Mouse (Mus musculus) adrenal gland, adult 18-20 months (tissue): Measurements from ENCODE around the gene Mto1. TPM values are rescaled to one million over a fixed set of nuclear protein-coding genes. Genes with fewer than 3 reads are reported as not detected.

ENCODE experiments used
- DNase-seq, 2 experiments: peaks; one replicate each; pipeline ENCODE4 v3.0.0; 2021 to 2022; ENCODE audit warnings: low spot score in 2 of 2
- long read RNA-seq, 2 experiments: library from polyadenylated mRNA; stranded (forward); transcript quantifications; one replicate each; pipeline ENCODE4 v2.0.0; 2021
- total RNA-seq, 2 experiments: library from RNA; stranded (reverse); gene quantifications; 1 replicate in 1 of 2; 2 replicates in 1 of 2; pipeline ENCODE4 v1.2.3; 2021

The Mto1 gene
- 10 to 100 TPM; 27.2 to 29.2 TPM for total RNA-seq
- long read RNA-seq, experiment 1, transcript Mto1-201 (12 exons, 2,366 nt) = major isoform, 28 of 36 reads
- long read RNA-seq, experiment 1, partial matches to known transcripts = 0 of 36 reads
- long read RNA-seq, experiment 1, other reads (novel, unspliced or antisense) = 8 of 36 reads
- long read RNA-seq, experiment 2, transcript Mto1-201 (12 exons, 2,366 nt) = major isoform, 66 of 88 reads
- long read RNA-seq, experiment 2, partial matches to known transcripts = 5 of 88 reads
- long read RNA-seq, experiment 2, other reads (novel, unspliced or antisense) = 16 of 88 reads

DNA sequence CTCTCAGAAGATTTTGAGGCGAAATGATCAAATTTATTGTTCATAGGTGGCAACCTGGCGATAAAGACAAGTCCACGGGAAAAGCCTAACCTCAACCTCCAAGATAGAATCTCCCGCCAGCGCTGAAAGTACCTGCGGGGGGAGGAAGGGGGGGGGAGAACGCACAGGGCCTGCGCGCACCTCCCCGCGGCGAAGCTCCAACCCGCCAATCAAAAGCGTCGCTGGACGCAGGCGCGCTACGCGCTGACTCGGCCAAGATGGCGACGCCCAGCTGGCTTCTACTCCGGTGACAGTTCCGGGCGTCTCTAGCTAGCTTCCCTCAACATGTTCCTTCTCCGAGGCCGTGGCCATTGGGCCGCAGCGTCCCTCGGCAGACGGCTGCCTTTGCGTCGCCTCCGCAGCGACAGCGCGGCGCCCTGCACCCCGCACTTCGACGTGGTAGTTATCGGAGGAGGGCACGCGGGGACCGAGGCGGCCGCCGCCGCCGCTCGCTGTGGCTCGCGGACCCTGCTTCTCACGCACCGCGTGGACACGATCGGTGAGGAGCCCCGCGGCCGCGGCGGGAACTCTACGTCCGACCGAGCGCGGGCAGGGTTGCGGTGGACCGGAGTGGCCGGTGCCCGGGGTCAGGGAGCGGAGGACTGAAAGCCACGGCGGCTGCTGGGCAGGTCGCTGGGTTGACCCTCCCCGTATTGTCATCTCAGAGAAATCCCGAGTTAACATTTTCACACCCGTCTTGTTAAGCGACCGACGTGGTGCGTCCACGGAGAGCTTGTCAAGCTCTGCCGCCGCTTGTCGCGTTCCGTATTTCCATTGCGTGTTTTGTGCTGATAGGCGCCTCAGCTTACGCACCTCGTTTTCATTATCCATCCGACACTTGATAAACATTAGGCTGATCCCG is at the start of gene Mto1, which contains the start of gene Gm17324:
TSS of gene Mto1 (plus strand) at position 236 of the 901 bp plus-strand sequence.
TSS of gene Gm17324 (minus strand) at position 814 of the 901 bp plus-strand sequence.
- DNase-seq = peak; percentile 89 to 90

DNA sequence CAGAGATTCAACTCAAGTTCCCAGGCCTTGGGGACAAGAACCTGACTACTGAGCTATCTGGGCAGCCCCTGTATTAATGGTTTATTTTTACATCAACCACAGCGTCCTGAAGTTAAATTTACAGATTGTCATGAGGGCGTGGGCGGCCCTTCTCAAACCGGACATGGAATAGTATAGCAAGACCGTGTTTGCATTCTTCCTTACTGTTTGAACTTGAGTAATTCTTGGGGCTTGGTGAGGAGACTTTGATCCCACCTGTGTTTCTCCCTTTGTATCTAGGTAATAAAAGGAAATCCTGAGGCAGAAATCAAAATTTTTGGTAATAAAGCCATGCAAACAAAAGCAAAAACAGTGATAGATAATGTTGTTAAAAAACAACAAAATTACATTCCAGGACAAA is 47.4 kb upstream of the Mto1 start:
- DNase-seq = no peak

DNA sequence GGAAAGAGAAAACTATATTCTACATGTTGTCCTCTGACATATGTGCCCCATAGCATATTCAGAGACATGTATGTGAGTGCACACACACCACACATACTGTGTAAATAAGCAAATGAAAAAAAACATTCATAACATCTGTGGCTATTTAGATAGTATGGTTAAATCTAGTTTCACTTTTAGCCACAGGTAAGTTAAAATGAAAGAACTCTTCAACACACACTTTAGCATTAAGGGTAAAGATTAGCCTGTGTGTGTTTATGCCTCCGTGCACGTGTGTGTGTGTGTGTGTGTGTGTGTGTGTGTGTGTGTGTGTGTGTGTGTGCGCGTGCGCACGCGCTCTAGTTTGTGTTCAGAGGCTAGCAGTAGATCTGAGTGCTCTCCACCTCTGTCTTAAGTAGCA is 46.4 kb upstream of the Mto1 start:
- DNase-seq = no peak

DNA sequence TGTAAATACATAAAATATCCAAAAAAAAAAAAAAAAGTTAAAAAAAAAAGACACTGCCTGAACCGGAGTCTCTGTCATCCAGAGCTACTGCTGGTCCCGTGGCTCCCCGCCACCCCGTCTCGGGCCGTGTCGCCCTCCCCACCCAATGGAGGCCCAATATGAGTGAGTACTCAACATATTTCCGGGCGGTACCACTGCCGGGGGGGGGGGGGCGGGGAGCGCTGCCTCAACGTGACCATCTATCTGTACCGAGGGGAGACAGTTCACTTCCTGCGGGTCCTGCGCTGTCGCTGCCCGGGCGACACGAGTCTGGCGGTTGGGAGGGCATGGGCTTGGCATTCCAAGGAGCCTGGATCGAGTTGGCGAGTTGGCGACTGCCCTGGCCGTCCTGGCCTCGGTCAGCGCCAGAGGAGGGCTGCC is 20.6 kb upstream of the Mto1 start:
- DNase-seq = no peak

DNA sequence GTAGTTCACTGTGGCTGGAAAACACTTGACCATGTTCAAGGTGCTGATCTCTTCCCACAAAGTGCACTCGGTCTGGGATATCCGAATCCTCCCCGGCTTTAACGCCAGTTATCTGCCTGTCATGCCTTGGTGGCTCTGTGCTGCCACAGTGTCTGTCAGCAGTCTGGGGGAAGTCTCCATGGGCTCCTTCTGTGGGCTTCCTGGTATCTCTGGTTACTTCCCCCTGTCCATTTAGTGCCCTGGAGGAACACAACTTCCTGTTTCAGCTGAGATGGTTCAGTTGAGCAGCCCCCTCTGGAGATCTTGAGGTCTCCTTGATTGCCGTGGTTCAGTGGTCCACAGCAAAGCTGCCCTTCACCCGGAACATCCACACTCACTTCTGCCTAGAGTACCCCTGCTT is 19.8 kb upstream of the Mto1 start:
- no peak for DNase-seq

DNA sequence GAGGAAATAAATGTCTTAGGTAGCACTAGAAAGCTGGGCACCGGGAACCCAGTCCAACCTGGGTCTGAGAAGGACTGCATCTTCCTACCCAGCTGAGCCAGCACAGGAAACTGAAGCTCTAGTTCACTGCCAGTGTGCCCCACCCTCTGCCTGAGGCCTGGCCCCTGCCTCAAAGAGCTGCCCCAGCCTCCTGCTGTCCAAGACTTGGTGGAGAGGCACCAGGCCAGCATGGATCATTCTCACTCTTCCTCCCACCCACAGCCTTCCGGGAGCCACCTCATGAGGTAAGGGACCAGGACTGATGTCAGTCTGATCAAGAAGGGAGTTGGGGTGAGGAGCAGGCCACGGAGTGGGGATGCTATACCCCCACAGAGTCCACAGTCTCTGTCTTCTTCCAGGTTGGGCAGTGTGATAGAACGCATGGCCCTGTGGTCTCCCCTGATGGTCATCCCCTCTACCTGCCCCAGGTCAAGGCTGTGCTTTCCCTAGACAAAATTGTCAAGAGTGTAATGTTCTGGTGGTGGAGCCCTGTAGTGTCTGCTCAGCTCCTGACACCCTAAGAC is 19.1 kb upstream of the Mto1 start:
- DNase-seq = no peak

DNA sequence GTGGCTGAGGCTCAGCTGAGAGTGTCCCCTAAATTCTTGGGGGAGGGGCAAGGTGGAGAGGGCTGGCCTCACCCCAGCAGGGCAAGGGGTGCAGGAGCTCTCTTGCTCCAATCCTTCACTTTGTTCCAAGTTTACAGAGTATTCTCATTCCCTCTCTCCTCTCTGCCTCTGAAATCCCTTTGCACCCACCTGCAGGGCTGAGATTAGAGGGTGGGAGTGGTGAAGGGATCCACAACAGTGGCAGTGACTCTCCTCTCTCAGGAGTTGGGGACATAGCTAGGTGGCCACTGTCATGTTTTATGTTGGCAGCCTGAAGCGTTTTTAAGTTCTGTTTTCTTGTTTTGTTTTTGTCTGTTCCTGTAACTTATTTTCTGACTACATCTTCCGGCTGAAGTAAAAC is 18.5 kb upstream of the Mto1 start:
- no peak for DNase-seq

DNA sequence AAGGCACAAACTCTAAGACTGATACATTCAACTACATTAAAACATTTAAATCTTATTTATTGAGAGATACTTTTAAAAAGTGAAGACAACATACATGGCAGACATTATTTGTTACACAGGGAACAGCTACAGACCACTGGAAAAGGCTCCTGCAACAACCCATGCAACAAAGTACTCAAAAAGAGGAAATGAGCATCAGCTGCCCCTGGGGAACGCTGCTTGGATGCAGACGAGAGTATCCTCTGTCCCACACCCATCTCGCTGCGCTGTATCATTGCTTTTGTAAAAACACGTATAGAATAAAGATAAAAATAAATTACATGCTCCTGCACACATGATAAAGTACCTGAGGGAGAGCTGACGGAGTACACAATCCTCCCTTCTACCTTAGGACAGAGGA is 17.5 kb upstream of the Mto1 start:
- DNase-seq = no peak

DNA sequence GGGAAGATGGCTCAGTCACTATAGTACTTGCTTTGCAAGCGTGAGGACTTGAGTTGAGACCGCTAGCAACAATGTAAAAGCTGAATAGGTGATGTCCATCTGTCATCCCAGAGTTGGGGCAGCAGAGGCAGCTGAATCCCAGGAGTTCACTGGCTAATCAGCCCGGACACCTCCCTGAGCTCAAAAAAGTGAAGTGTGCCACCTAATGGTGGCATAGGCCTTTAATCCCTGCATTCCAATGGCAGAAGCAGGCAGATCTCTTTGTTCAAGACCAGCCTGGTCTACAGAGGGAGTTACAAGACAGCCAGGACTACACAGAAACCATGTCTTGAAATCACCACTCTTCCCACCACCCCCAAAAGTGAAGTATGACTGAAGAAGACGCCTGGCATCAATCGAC is 15.5 kb upstream of the Mto1 start:
- no peak for DNase-seq

DNA sequence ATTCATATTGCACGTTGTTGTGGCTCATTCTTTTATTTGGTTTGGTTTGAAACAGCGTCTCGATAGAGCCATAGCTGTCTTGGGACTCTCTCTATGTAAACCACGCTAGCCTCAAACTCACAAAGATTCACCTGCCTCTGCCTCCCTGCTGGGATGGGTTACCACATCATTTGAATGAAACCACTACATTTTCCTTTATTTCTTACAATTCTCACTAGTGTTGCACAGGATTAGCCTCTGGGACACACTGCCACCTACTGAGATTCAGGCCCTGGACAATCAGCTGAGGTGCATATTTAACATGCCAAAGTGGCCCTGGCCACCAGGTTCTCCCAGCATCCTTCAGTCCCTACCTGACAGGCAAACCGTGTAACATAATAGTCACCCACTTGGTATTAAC is 8.6 kb upstream of the Mto1 start:
- DNase-seq = no peak

DNA sequence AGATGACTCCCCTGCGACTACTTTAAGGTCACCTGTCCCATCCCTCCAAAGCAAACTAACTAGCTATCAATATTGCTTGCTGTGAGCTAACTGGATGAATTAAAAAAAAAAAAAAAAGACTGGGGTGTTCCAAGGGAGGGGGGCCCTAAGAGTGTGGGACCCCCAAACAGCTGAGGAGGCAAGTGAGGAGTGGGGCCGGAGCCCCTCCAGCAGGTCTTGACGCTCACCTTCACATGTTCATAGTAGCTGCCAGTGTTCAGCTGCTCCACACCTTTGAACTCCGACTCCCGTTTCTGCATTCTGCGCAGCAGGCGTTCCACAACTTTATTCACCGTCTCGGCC is 5.8 kb upstream of the Mto1 start:
- DNase-seq = no peak

DNA sequence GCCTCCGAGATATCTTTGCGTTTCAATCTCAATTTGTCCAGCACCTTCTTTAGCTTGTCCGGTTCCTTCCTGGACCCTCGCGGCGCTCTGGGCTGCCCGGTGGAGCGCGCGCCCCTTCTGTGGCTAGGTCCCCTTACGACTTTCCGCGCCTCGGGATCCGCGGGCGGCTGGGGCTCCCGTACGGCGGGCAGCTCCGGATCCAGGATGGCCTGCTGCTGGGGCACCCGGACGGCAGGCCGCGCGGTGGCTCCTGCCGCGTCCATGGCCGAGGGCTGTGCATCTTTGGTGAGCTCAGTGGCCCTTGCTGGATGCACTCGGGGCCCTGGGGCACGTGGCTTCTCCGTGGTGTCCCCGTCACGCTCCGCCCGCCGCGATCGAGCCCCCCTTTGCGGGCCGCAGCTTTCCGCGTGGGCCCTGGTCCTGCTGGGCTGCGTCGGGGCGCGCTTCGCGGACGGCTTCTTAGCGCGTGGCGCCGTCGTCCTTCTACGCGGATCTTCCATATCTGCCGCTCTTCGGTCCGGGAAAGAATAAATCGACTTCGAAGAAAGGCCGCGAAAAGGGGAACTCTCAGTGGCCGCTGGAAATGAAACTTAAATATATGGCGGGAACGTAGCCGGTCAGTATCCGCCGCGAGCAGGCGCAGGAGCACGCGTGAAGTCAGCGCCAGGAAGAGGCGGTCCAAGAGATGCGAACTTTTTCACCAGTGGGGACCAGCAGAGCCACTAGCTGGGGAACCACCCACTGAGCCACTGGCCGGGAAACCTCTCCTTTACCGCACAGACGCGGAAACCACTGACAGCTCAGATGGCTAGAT is 5.2 kb upstream of the Mto1 start, which contains the start of gene Cgas:
TSS of gene Cgas (minus strand) at position 659 of the 814 bp plus-strand sequence.
- DNase-seq = peak; percentile 42 to 55

DNA sequence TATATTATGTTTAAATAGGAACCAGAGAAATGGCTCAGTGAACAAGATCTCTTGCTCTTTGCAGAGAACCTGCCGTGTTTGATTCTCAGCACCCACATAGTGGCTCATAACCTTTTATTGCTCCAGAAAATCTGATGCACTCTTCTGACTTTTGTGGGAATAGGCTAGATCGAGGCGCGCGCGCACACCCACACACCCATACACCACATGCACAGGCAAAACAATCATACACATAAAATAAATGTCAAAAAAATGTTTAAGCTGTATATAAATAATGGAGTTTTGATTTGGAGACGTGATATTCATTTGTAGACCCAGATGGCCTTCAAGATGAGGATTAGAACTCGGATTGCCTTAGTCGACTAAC is 419 bp upstream of the Mto1 start:
- no peak for DNase-seq

DNA sequence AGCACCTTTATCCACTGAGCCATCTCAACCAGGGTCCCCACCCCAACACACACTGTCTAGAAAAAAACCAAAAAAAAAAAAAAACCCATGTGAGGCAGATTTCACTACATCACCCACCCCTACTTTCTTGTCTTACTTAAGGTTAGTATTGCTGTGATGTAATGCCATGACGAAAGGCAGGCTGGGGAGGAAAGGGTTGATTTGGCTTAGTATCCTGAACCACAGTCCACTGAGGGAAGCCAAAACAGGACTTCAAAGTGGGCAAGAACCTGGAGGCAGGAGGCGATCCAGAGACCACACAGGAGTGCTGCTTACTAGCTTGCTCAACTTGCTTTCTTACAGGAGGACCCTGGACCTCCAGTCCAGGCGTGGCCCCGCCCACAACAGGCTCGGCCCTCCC is 2.4 kb downstream of the Mto1 start:
- DNase-seq = no peak

DNA sequence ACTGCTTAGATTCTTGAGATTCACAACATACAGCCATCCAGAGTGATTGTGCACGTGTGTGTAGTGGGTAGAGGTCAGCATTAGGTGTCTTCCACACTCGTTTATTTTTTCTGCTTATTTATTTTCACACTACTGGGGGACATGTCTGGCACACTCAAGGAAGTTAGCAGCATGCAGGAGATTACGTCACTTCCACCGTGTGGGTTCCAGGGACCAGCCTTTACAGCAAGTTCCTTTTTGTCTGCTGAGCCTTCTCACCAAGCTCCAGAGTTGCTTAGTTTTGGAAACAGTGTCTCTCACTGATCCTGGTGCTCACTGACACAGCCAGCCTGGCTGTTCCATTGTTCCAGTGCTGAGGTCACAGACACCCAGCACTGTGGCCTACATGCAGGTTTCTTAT is 3.4 kb downstream of the Mto1 start:
- no peak for DNase-seq

DNA sequence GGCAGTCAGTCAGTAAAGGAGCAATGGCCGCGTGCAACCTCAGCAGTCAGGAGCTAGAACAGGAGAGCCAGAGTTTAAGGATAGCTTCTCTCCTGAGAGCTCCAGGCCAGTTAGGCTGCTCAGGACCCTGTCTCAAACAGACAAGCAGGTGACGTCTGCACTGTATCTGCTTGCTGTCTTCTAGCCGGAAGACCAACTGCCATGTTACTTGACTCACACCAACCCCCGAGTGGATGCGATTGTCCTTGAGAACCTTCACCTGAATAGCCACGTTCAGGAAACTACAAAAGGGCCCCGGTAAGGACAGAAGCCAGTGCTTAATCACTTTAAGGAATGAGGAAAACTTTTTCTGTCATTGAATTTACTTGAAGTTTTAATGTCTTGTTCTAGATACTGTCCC is 9.0 kb downstream of the Mto1 start:
- DNase-seq = no peak

DNA sequence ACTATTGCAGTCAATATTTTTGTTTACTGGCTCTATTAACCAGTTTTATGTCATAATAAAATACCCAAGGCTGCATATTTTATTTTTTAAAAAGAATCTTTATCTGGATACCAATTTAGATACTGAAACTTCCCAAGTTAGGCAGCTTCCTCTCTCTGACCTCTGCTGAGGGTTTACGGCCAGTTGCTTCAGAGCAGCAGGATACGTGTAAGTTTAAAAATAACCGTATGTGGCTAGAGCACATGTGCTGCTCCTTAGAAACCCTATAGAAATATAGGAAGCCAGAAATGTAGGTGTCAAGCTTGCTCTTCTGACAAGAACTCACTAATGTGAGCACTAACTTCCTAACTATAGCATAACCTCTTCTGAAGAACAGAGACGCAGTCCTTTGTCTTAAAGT is 15.3 kb downstream of the Mto1 start:
- DNase-seq = no peak

DNA sequence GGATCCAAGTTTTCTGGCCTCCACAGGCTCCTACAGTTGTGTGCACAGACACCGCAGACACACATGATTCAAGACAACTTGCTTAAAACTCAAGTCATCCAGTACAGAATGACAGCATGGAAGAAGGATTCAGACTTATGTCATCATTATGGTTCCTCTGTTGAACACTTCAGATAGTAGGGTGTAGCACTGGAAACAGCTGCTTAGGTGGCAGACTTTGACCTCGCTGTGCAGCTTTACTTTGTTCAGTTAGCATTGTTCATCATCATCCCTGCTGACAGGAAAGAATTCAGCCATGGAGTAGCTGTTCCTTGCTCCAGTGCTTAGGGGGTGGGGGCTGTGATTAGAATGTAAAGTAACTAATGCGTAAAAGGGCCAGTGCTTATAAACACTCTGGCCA is 17.7 kb downstream of the Mto1 start:
- DNase-seq = no peak

DNA sequence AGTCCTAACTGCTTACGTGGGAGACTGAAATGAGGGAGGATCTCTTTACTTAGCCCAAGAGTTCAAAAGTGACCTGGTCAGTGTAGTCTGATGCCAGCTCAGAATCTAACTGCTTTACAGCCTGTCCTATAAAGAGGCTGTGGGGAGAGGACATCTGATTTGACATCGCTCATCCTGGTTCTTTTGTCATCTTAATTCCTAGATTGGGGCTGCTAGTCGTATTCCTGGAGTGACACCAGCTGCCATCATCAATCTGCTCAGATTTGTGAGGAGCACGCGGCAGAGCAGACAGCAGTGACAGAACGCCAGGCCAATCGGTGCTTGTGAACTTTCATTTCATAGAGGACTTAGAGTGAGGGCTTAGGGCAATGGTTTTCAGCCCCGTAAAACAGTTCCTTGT is 25.6 kb downstream of the Mto1 start:
- no peak for DNase-seq

DNA sequence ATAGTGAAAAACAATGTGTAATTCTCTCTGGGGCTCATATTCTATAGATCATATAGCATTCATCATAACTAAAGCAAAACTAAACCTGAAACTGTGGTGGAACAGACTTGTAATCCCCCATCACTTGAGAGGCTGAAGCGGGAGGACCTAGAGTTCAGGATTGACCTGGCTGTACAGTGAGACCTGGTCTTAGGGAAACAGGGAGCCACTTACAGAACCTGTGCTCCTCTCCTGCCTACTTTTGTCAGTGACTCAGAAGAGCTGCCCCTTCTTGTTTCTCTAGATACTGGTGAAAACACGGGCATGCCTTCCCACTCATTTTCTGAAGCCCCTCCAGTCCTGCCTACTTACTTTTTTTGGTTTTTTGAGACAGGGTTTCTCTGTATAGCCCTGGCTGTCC is 26.3 kb downstream of the Mto1 start:
- DNase-seq = no peak

DNA sequence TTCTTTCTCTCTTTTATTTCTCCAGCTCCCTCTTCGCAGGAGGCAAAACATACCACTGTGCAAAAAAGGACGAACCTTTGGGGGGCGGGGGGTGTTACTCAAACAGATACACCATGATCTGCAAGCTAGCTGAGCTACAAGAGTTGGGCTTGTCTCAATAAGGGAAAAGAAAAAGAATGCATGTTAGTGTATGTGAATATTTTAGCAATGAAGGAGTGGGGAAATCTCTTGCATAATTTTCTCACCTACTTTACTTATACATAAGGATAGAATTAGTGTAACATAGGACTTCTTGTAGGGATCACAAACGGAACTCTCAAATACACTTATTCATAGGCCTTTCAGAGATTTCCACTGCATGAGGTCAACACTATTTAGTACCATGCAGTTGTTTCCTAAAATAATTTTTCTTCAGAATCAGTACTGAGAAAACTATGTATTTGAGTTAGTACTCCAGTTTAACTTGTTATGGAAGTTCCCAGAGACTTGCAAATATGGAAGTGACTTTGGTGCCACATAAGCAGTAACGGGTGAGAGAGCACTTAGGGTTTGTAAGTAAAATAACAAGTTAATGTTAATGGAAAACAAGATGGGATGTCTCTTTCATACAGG is 26.9 kb downstream of the Mto1 start:
- no peak for DNase-seq
